Comparison of ENCODE assay signal across 12 mouse cellular contexts in genomic region chr7:29387524-29388068, GRCm38 (mm10).
A peak's percentile ranks its signal among the peaks of the same experiment; 100 is the strongest.
DNase-seq lines count a peak whose midpoint lies in the region; ATAC-seq and TF ChIP-seq lines count a peak whose summit lies in the region.
"Had no signal": no experiment of that assay in that cellular context is flagged by ENCODE, and none has a peak within 500 bp of the region (broad histone marks: within the 10 kb centered on the region; RNA-seq: fewer than 3 reads in every experiment).

No protein-coding gene starts in this region.

- peak; percentile 81 for DNase-seq in hindbrain, postnatal 0 days (ENCODE audit: low spot score)
- peak; percentile 51 to 59 for DNase-seq in frontal cortex, postnatal 36 days (ENCODE audit: low spot score in 2 of 2)
- peak; percentile 32 to 47 for DNase-seq in left cerebral cortex, postnatal 36 days (ENCODE audit: low spot score in 2 of 2)
- DNase-seq in lung, adult 2 months, result no peak
- no peak for DNase-seq in urinary bladder, postnatal 4 days (ENCODE audit: low spot score in 2 of 2)
- no peak for DNase-seq in spleen, adult 12 weeks (ENCODE audit: low spot score)

- 51% methylated on average over 17 of the region's 17 CpGs for WGBS in hindbrain, postnatal 0 days
- 84% methylated on average over 17 of the region's 17 CpGs for WGBS in hindbrain, embryonic 13.5 days
- WGBS in lung, adult 2 months, result 84% methylated on average over 17 of the region's 17 CpGs

- H3K9me3 ChIP-seq in hindbrain, postnatal 0 days (ENCODE audit: low read length), result no peaks in the 10 kb centered on the region
- no peaks in the 10 kb centered on the region for H3K9me3 ChIP-seq in hindbrain, embryonic 13.5 days

- H3K4me2 ChIP-seq in hindbrain, postnatal 0 days (ENCODE audit: low read depth, low read length), result no peak overlapping the region
- no peak overlapping the region for H3K4me2 ChIP-seq in hindbrain, embryonic 13.5 days
- H3K4me2 ChIP-seq: liver, embryonic 11.5 days had no signal

- peaks cover 1% of the 10 kb centered on the region; the same call in 1 of the 2 replicates for H3K36me3 ChIP-seq in hindbrain, postnatal 0 days (ENCODE audit: insufficient read depth, low read length)
- peaks cover 38% of the 10 kb centered on the region for H3K36me3 ChIP-seq in hindbrain, embryonic 13.5 days

- H3K27ac ChIP-seq in hindbrain, postnatal 0 days, result peak overlapping the region; percentile 71
- H3K27ac ChIP-seq in hindbrain, embryonic 13.5 days, result no peak overlapping the region
- H3K27ac ChIP-seq in cortical plate, adult 2 months (ENCODE audit: insufficient read depth, low read length), result 0 out of 2 replicates have a peak overlapping the region, but pooled peaks have one; percentile 21
- H3K27ac ChIP-seq: macrophage had no signal

- H3K4me1 ChIP-seq in hindbrain, postnatal 0 days (ENCODE audit: insufficient read depth, low read length), result no peaks in the 10 kb centered on the region; the same call in 1 of the 2 replicates
- H3K4me1 ChIP-seq in hindbrain, embryonic 13.5 days (replicated peaks), result peaks cover 18% of the 10 kb centered on the region; the same call in 1 of the 2 replicates
- H3K4me1 ChIP-seq in cortical plate, adult 2 months (ENCODE audit: control insufficient read depth, insufficient read depth, low read length), result no peaks in the 10 kb centered on the region; the same call in 1 of the 2 replicates
- H3K4me1 ChIP-seq in lung, adult 2 months (ENCODE audit: control insufficient read depth, insufficient read depth, low read length), result peaks cover 13% of the 10 kb centered on the region

- intact Hi-C loops in left cerebral cortex, postnatal 36 days (cut with DNase I), result no loop called here

- no peak overlapping the region for H3K4me3 ChIP-seq in hindbrain, postnatal 0 days (ENCODE audit: low read length)
- H3K4me3 ChIP-seq in hindbrain, embryonic 13.5 days, result no peak overlapping the region
- no peak overlapping the region for H3K4me3 ChIP-seq in cortical plate, adult 2 months (ENCODE audit: insufficient read depth, low read length)
- H3K4me3 ChIP-seq in lung, adult 2 months (replicated peaks; ENCODE audit: extremely low read depth, low read depth, low read length), result no peak overlapping the region
- H3K4me3 ChIP-seq: myocyte had no signal

- H3K27me3 ChIP-seq in hindbrain, postnatal 0 days (ENCODE audit: insufficient read depth, low read length), result no peaks in the 10 kb centered on the region
- H3K27me3 ChIP-seq in hindbrain, embryonic 13.5 days, result no peaks in the 10 kb centered on the region

- no peak overlapping the region for H3K9ac ChIP-seq in hindbrain, postnatal 0 days (replicated peaks; ENCODE audit: low read length)
- no peak overlapping the region for H3K9ac ChIP-seq in hindbrain, embryonic 13.5 days

- ATAC-seq in hindbrain, postnatal 0 days, result peak; percentile 70
- no peak for ATAC-seq in hindbrain, embryonic 13.5 days (ENCODE audit: low FRiP score)
- ATAC-seq: inflammation-experienced regulatory T-cells, adult 6 months had no signal

- TF ChIP-seq POLR2A in cortical plate, adult 2 months (IDR thresholded peaks at IDR 0.05; ENCODE audit: extremely low read depth, insufficient read depth, low read length), result no peak
- TF ChIP-seq POLR2A in lung, adult 2 months (IDR thresholded peaks at IDR 0.05; ENCODE audit: borderline replicate concordance, extremely low read depth, low read depth, low read length), result no peak

- no peak for TF ChIP-seq CTCF in hindbrain, postnatal 0 days (IDR thresholded peaks at IDR 0.05; ENCODE audit: low read depth)
- no peak for TF ChIP-seq CTCF in cortical plate, adult 2 months (IDR thresholded peaks at IDR 0.05; ENCODE audit: extremely low read depth, insufficient read depth, low read length)
- TF ChIP-seq CTCF in lung, adult 2 months (IDR thresholded peaks at IDR 0.05; ENCODE audit: insufficient read depth, low read length), result no peak

Comparison
In these comparisons a context has a peak if more than half of its experiments do, and no peak if none do; other contexts are left out.
1. DNase-seq: peak in hindbrain, postnatal 0 days (single experiment), frontal cortex, postnatal 36 days (2 of 2) and left cerebral cortex, postnatal 36 days (2 of 2); none in lung, adult 2 months (single experiment), urinary bladder, postnatal 4 days (0 of 2) and spleen, adult 12 weeks (single experiment).